Mouse (Mus musculus) stomach, embryonic 14.5 days (tissue): ENCODE data around the gene Pheta2. TPM values are rescaled to one million over a fixed set of nuclear protein-coding genes. Genes with fewer than 3 reads are reported as not detected.
"Not testable (repeated sequence)": the region's sequence is repeated elsewhere in the genome, so short reads cannot be mapped to it uniquely, and the experiment has no call there.

ENCODE experiments used
- ATAC-seq: fragments of 200-750 bp; cut with Nextera tagmentation; 2 replicates; pipeline ENCODE4 v1.8.0; 2017; ENCODE audit warnings: low read depth, moderate TSS enrichment; ENCODE audit not compliant: insufficient number of reproducible peaks, insufficient read depth, low FRiP score
- H3K27ac ChIP-seq: fragments of 300-500 bp; sonication (generic); 2 replicates; pipeline ENCODE4 v1.5.1; 2014; ENCODE audit warnings: mild to moderate bottlenecking, low read length, moderate library complexity, mixed read lengths
- H3K27me3 ChIP-seq: fragments of 300-500 bp; sonication (generic); 2 replicates; pipeline ENCODE4 v1.6.1; 2014; ENCODE audit warnings: low read length, control low read depth, mixed read lengths; ENCODE audit not compliant: control insufficient read depth, insufficient read depth
- H3K36me3 ChIP-seq: fragments of 300-500 bp; sonication (generic); 2 replicates; pipeline ENCODE4 v1.6.1; 2014; ENCODE audit warnings: mild to moderate bottlenecking, control low read depth, low read length, moderate library complexity, mixed read lengths; ENCODE audit not compliant: control insufficient read depth, insufficient read depth
- H3K4me1 ChIP-seq: fragments of 300-500 bp; sonication (generic); 2 replicates; pipeline ENCODE4 v1.6.1; 2014; ENCODE audit warnings: low read length, control low read depth, mixed read lengths; ENCODE audit not compliant: control insufficient read depth, insufficient read depth
- H3K4me2 ChIP-seq: fragments of 300-500 bp; sonication (generic); replicated peaks from 2 replicates; pipeline ENCODE4 v1.6.1; 2014; ENCODE audit warnings: low read depth, low read length, control low read depth
- H3K4me3 ChIP-seq: fragments of 300-500 bp; sonication (generic); 2 replicates; pipeline ENCODE4 v1.5.1; 2014; ENCODE audit warnings: low read depth, low read length, control low read depth
- H3K9ac ChIP-seq: fragments of 300-500 bp; sonication (generic); replicated peaks from 2 replicates; pipeline ENCODE4 v1.6.1; 2014; ENCODE audit warnings: low read depth, mild to moderate bottlenecking, control low read depth, low read length, moderate library complexity, mixed read lengths
- H3K9me3 ChIP-seq: fragments of 300-500 bp; sonication (generic); 2 replicates; pipeline ENCODE4 v1.6.1; 2016; ENCODE audit warnings: low read depth, low read length, control low read depth; ENCODE audit not compliant: control insufficient read depth
- WGBS: fragments of 180-500 bp; shearing (Covaris S2); extraction: QIAGEN DNeasy Blood & Tissue Kit; methylation state at CpG from one replicate; pipeline ENCODE4 v1.1.7; 2014; 5-methylcytosine and 5-hydroxymethylcytosine counted together
- polyA plus RNA-seq: library from polyadenylated mRNA; unstranded; fragments of >200 nt; fragmentation: Nextera tagmentation; extraction: Ambion mirVana; gene quantifications from 2 replicates; pipeline ENCODE4 v1.2.1, GENCODE M21; 2014

The Pheta2 gene
- polyA plus RNA-seq, 1 experiment from 2014 or later: 15.2 TPM

DNA sequence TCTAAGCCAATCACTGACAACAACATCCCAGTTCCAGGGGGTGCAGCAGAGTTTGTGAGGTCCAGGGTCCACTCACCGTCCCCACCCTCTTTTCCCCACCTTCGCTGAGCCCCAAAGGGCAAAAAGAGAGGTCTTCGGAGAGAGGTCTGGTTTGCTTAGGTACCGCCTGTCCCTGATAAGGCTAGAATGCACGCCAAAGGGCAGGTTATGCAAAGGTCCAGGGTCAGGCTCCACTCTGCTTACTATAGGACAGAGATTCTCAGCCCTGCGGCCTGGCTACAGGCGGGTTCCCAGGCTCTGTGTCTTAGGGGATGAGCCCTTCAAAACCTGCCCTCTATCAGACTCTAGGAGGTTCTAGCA is 40.7 kb downstream of the Pheta2 start:
- ATAC-seq: no peak
- Histone ChIP-seq H3K9me3 (no peaks in the 10 kb centered on the region), H3K9ac (peak overlapping the region; percentile 52; the same call in 1 of the 2 replicates), H3K4me3 (peak overlapping the region; percentile 38), H3K4me2 (peak overlapping the region; percentile 66), H3K27me3 (no peaks in the 10 kb centered on the region), H3K27ac (peak overlapping the region; percentile 81; the same call in 1 of the 2 replicates), H3K36me3 (no peaks in the 10 kb centered on the region), H3K4me1 (peaks cover 27% of the 10 kb centered on the region)
- 21% methylated on average over 7 of the region's 7 CpGs for WGBS

DNA sequence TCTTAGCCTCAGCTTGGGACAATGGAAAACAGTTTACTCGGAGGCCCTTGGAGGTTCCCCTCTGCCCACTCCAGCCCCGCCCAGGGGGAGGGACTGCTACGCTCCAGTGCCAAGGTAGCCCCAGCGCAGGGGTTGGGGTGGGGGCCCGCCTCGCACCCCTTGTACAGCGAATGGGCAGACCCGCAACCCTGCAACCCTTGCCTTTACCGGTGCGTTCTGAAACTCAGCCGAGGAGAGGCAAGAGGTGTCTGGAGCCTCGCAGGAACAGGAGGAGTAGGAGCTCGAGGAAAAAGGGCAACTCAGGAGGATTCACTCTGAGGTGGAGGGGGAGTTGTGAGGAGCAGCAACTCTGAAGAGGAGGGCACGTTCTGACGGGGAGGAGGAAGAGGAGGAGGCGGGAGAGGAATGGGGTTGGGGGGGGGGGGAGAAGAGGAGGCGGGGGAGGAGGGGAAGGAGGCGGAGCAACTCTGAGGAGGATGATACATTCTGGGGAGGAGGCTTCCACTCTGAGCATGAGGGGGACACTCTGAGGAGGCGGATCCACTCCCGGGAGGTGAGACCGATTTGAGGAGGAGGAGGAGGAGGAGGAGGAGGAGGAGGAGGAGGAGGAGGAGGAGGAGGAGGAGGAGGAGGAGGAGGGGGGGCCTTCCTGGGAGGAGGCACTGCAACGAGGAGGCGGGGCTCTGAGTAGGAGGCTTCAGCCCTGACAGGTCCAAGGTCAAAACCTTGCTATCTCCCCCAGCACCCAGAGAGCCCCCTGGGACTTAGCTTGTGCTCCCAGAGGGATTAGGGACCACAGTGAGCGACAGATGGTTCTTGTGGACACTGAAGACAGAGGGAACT is 41.4 kb downstream of the Pheta2 start, which contains the start of gene Cyp2d22:
Gene Cyp2d22, minus strand, starts transcription at position 390 of the 843 bp plus-strand sequence.
- ATAC-seq: peak; percentile 54
- Histone ChIP-seq H3K4me3 (peak within 1 kb of the TSS; percentile 38), H3K27me3 (no peaks in the 10 kb centered on the region), H3K4me2 (peak within 1 kb of the TSS; percentile 66), H3K4me1 (peaks cover 27% of the 10 kb centered on the region), H3K9ac (peak within 1 kb of the TSS; percentile 52; the same call in 1 of the 2 replicates), H3K27ac (peak within 1 kb of the TSS; percentile 81; the same call in 1 of the 2 replicates), H3K9me3 (no peaks in the 10 kb centered on the region), H3K36me3 (no peaks in the 10 kb centered on the region)
- 3% methylated on average over 18 of the region's 24 CpGs for WGBS

DNA sequence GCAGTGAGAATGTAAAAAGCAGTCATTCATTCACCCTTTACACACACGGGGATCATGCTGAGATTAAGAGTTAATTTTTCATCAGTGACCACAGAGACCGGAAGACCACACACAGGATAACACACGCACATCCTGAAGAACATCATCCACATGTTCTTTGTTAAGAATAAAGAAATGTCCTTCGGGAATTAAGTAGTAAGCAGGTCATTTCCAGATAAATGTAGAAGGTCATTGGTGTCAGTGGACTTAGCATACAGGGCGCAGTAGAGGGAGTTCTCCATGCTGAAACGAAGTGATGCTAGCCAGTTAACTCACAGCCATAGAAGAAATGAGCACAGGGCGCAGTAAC is 41.9 kb downstream of the Pheta2 start:
- no peaks in the 10 kb centered on the region for H3K27me3 ChIP-seq
- H3K4me2 ChIP-seq: peak overlapping the region; percentile 66
- H3K27ac ChIP-seq: peak overlapping the region; percentile 27; the same call in 1 of the 2 replicates
- no peaks in the 10 kb centered on the region for H3K9me3 ChIP-seq
- WGBS: 24% methylated on average over 7 of the region's 7 CpGs
- H3K36me3 ChIP-seq: no peaks in the 10 kb centered on the region
- H3K4me1 ChIP-seq: peaks cover 27% of the 10 kb centered on the region
- H3K4me3 ChIP-seq: peak overlapping the region; percentile 22; the same call in 1 of the 2 replicates
- H3K9ac ChIP-seq: no peak overlapping the region
- no peak for ATAC-seq

DNA sequence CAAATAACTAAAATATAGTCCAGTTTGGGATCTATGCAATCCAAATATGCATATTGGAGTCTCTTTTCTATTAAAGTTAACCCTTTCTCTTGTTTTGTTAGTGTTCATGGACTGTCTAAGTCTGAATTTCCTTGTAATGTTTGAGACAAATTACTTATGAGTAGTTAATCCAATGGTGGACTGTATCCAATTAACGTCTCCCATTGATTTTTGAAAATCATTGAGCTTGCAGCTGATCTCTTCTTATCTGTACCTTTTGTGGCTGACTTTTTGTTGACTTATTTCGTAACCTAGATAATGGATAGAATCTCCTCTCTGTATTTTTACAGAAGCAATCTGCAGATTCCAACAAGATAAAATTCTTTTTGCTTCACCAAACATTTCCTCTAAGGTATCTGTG is 43.7 kb downstream of the Pheta2 start:
- Histone ChIP-seq H3K4me2 (no peak overlapping the region), H3K27me3 (no peaks in the 10 kb centered on the region), H3K4me1 (peaks cover 16% of the 10 kb centered on the region), H3K4me3 (no peak overlapping the region), H3K27ac (no peak overlapping the region), H3K9me3 (no peaks in the 10 kb centered on the region), H3K9ac (no peak overlapping the region), H3K36me3 (no peaks in the 10 kb centered on the region)
- ATAC-seq: no peak
- 86% methylated on average over 2 of the region's 2 CpGs for WGBS

DNA sequence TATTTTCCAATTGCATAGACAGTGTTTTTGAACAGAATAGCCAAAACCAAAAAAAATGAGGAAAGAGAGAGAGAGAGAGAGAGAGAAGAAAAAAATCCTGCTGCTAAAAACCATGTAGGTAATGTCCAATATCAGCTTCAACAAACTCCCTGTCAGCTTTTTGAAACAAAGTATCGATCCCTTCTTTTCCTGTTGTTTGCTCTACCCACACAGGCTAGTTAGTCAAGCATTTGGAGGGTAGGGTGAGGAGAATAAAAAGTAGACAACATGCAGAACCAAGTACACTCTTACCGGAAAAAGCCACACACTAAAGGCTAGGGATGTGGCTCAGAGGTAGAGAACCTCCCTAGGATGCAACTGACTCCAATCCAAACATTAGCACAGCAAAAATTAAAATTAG is 47.0 kb downstream of the Pheta2 start:
- no peaks in the 10 kb centered on the region for H3K9me3 ChIP-seq
- ATAC-seq: no peak
- H3K9ac ChIP-seq: no peak overlapping the region
- no peaks in the 10 kb centered on the region for H3K27me3 ChIP-seq
- no peaks in the 10 kb centered on the region for H3K36me3 ChIP-seq
- 81% methylated on average over 2 of the region's 2 CpGs for WGBS
- H3K4me3 ChIP-seq: no peak overlapping the region
- no peak overlapping the region for H3K4me2 ChIP-seq
- H3K27ac ChIP-seq: no peak overlapping the region
- H3K4me1 ChIP-seq: 0 out of 2 replicates have a peak, but pooled peaks cover 2% of the 10 kb centered on the region

DNA sequence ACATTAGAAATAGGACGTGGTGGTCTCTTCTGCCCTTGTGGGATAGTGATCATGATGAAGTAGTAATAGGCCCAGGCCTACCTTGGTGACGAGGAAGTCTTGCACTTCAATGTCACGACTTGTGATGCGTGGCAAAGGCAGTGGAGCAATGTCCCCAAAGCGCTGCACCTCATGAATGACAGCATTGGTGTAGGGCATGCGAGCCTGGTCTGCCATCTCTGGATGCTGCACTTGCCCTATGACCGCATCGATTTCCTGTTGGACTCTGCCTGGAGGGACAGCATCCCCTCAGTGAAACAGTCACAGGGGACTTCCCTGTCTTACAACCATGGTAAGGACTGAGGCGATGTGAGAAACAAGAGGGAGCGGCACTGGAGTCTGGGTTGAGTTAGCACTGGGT is 51.2 kb downstream of the Pheta2 start:
- H3K27me3 ChIP-seq, H3K27ac ChIP-seq, H3K4me3 ChIP-seq, H3K9me3 ChIP-seq, H3K4me1 ChIP-seq, ATAC-seq, H3K4me2 ChIP-seq, H3K9ac ChIP-seq, H3K36me3 ChIP-seq: not testable (repeated sequence)
- WGBS: 86% methylated on average over 10 of the region's 10 CpGs

DNA sequence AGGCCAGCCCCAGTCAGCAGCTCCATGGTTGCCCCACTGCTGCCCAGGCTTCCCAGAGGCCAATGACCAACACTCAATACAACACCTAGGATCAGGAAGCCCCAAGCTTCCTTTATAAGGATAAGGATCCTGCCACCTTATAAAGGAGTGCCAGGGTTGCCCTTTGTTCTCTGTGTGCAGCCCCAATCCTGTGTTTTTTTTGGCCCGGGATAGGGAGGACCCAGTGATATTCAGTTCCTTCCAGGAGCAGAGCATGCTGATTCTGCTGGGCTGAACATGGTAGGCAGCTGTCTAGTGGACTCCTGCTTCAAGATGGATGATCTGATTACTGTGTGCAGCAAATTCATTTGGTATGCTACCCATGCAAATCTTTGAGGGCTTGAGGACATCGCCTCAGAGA is 55.2 kb downstream of the Pheta2 start, which contains the start of gene Cyp2d11:
Gene Cyp2d11, minus strand, starts transcription at position 101 of the 400 bp plus-strand sequence.
- WGBS: 89% methylated on average over 2 of the region's 2 CpGs
- H3K9me3 ChIP-seq, H3K4me1 ChIP-seq, H3K36me3 ChIP-seq, H3K27ac ChIP-seq, ATAC-seq, H3K9ac ChIP-seq, H3K27me3 ChIP-seq, H3K4me3 ChIP-seq, H3K4me2 ChIP-seq: not testable (repeated sequence)
